18 mouse cellular contexts compared by ENCODE assay signal in genomic region chr11:61676216-61676854, GRCm38 (mm10). TPM values are rescaled to one million over a fixed set of nuclear protein-coding genes. Genes with fewer than 3 reads are reported as not detected.
DNase-seq lines count a peak whose midpoint lies in the region; ATAC-seq lines count a peak whose summit lies in the region.
"Had no signal": no experiment of that assay in that cellular context is flagged by ENCODE, and none has a peak within 500 bp of the region (broad histone marks: within the 10 kb centered on the region; RNA-seq: fewer than 3 reads in every experiment).

No protein-coding gene starts in this region.

- H3K4me3 ChIP-seq in neural tube, embryonic 15.5 days (replicated peaks) = no peak overlapping the region
- H3K4me3 ChIP-seq in embryonic facial prominence, embryonic 10.5 days = 0 out of 2 replicates have a peak overlapping the region, but pooled peaks have one; percentile 8
- H3K4me3 ChIP-seq in limb, embryonic 10.5 days = no peak overlapping the region
- H3K4me3 ChIP-seq: forebrain, embryonic 13.5 days; gastrocnemius, adult 2 months; kidney, embryonic 15.5 days; midbrain, embryonic 15.5 days had no signal

- no peak overlapping the region for H3K27ac ChIP-seq in neural tube, embryonic 15.5 days (replicated peaks)
- H3K27ac ChIP-seq in embryonic facial prominence, embryonic 10.5 days (replicated peaks) = peak overlapping the region; percentile 70
- H3K27ac ChIP-seq in limb, embryonic 10.5 days = peak overlapping the region; percentile 79
- H3K27ac ChIP-seq: forebrain, embryonic 13.5 days; gastrocnemius, adult 2 months; kidney, embryonic 15.5 days; liver, embryonic 14.5 days; midbrain, embryonic 15.5 days had no signal

- no peaks in the 10 kb centered on the region for H3K27me3 ChIP-seq in neural tube, embryonic 15.5 days (replicated peaks)
- peaks cover 38% of the 10 kb centered on the region for H3K27me3 ChIP-seq in embryonic facial prominence, embryonic 10.5 days (replicated peaks; ENCODE audit: low read depth, poor library complexity, severe bottlenecking)
- H3K27me3 ChIP-seq in limb, embryonic 10.5 days (ENCODE audit: low read depth, poor library complexity, severe bottlenecking) = peaks cover 31% of the 10 kb centered on the region
- H3K27me3 ChIP-seq: forebrain, embryonic 13.5 days; midbrain, embryonic 15.5 days had no signal

- peaks cover 9% of the 10 kb centered on the region for H3K4me1 ChIP-seq in neural tube, embryonic 15.5 days
- H3K4me1 ChIP-seq in embryonic facial prominence, embryonic 10.5 days = peaks cover 65% of the 10 kb centered on the region
- H3K4me1 ChIP-seq in limb, embryonic 10.5 days = peaks cover 54% of the 10 kb centered on the region

- no peaks in the 10 kb centered on the region for H3K9me3 ChIP-seq in neural tube, embryonic 15.5 days (replicated peaks)
- no peaks in the 10 kb centered on the region for H3K9me3 ChIP-seq in embryonic facial prominence, embryonic 10.5 days
- no peaks in the 10 kb centered on the region for H3K9me3 ChIP-seq in limb, embryonic 10.5 days (replicated peaks)
- H3K9me3 ChIP-seq: forebrain, embryonic 13.5 days; kidney, embryonic 15.5 days; midbrain, embryonic 15.5 days had no signal

- H3K36me3 ChIP-seq in neural tube, embryonic 15.5 days = no peaks in the 10 kb centered on the region
- H3K36me3 ChIP-seq in embryonic facial prominence, embryonic 10.5 days (replicated peaks) = no peaks in the 10 kb centered on the region
- H3K36me3 ChIP-seq in limb, embryonic 10.5 days = no peaks in the 10 kb centered on the region
- H3K36me3 ChIP-seq: kidney, embryonic 15.5 days; midbrain, embryonic 15.5 days had no signal

- H3K4me2 ChIP-seq in neural tube, embryonic 15.5 days = no peak overlapping the region
- H3K4me2 ChIP-seq: forebrain, embryonic 13.5 days; kidney, embryonic 15.5 days; midbrain, embryonic 15.5 days had no signal

- 74% methylated on average over 7 of the region's 7 CpGs for WGBS in neural tube, embryonic 15.5 days
- 46% methylated on average over 7 of the region's 7 CpGs for WGBS in embryonic facial prominence, embryonic 10.5 days
- 26% methylated on average over 7 of the region's 7 CpGs for WGBS in limb, embryonic 10.5 days

- peak; percentile 43 for DNase-seq in neural tube, embryonic 10.5 days (ENCODE audit: extremely low spot score, low spot score)
- peak; percentile 77 for DNase-seq in embryonic facial prominence, embryonic 10.5 days (ENCODE audit: low spot score)
- peak; percentile 75 for DNase-seq in limb, embryonic 10.5 days (ENCODE audit: low spot score)
- DNase-seq in testis, postnatal 14 days (ENCODE audit: low spot score) = no peak
- no peak for DNase-seq in testis, postnatal 10 days (ENCODE audit: low spot score)
- no peak for DNase-seq in right cerebral cortex, adult 2 months (ENCODE audit: low spot score in 2 of 2)
- DNase-seq: adrenal gland, adult 2 months; cerebellum, postnatal 10 days; gastrocnemius, adult 2 months had no signal

- H3K9ac ChIP-seq in neural tube, embryonic 15.5 days (replicated peaks) = no peak overlapping the region
- H3K9ac ChIP-seq: forebrain, embryonic 13.5 days; kidney, embryonic 15.5 days; liver, embryonic 14.5 days; midbrain, embryonic 15.5 days had no signal

- no peak for ATAC-seq in neural tube, embryonic 15.5 days (ENCODE audit: low FRiP score)
- ATAC-seq: forebrain, embryonic 13.5 days; midbrain, embryonic 15.5 days had no signal

RNA-seq across cellular contexts. Expression of gene Fam83g, which starts 7.6 kb away (rescaled TPM):
- polyA plus RNA-seq in neural tube, embryonic 15.5 days (2015; fragmentation: Nextera tagmentation; extraction: Ambion mirVana) = 0.27 and 1.1 TPM in 2 replicates
- 2.2 and 2.3 TPM in 2 replicates for polyA plus RNA-seq in embryonic facial prominence, embryonic 10.5 days (2016; fragmentation: Nextera tagmentation; extraction: Ambion mirVana)
- 2.2 and 2.4 TPM in 2 replicates for polyA plus RNA-seq in limb, embryonic 10.5 days (2016; fragmentation: Nextera tagmentation; extraction: Ambion mirVana)
- polyA plus RNA-seq: C2C12 had no signal

RNA-seq across cellular contexts. Expression of gene Grap, which starts 23.3 kb away (rescaled TPM):
- polyA plus RNA-seq in neural tube, embryonic 15.5 days (2015; fragmentation: Nextera tagmentation; extraction: Ambion mirVana) = 9.4 and 14.4 TPM in 2 replicates
- 6.0 and 6.5 TPM in 2 replicates for polyA plus RNA-seq in embryonic facial prominence, embryonic 10.5 days (2016; fragmentation: Nextera tagmentation; extraction: Ambion mirVana)
- polyA plus RNA-seq in limb, embryonic 10.5 days (2016; fragmentation: Nextera tagmentation; extraction: Ambion mirVana) = 6.9 and 7.1 TPM in 2 replicates

RNA-seq across cellular contexts. Expression of gene Slc5a10, which starts 44.3 kb away (rescaled TPM):
- not detected in 2 replicates for polyA plus RNA-seq in neural tube, embryonic 15.5 days (2015; fragmentation: Nextera tagmentation; extraction: Ambion mirVana)
- polyA plus RNA-seq in embryonic facial prominence, embryonic 10.5 days (2016; fragmentation: Nextera tagmentation; extraction: Ambion mirVana) = 0.14 TPM in 1 of 2 replicates, not detected in the other
- 0.08 and 0.11 TPM in 2 replicates for polyA plus RNA-seq in limb, embryonic 10.5 days (2016; fragmentation: Nextera tagmentation; extraction: Ambion mirVana)
- polyA plus RNA-seq: C2C12; forebrain, embryonic 13.5 days; heart, embryonic 14.5 days; intestine, embryonic 14.5 days; large intestine, adult 2 months; liver, embryonic 14.5 days; midbrain, embryonic 15.5 days had no signal

Comparison
In these comparisons a context has a peak if more than half of its experiments do, and no peak if none do; other contexts are left out.
1. DNase-seq: peak in neural tube, embryonic 10.5 days (single experiment), embryonic facial prominence, embryonic 10.5 days (single experiment) and limb, embryonic 10.5 days (single experiment); none in testis, postnatal 14 days (single experiment), testis, postnatal 10 days (single experiment) and right cerebral cortex, adult 2 months (0 of 2).